Mouse (Mus musculus) CD8-positive naive resting alpha-beta T cell, adult 2 months (primary cell): ENCODE measurements around the gene Xpo6.

ENCODE experiments used
- DNase-seq, 2 experiments: peaks; one replicate each; pipeline ENCODE4 v3.0.0; 2022; ENCODE audit warnings: low read depth in 2 of 2, low spot score in 2 of 2

Gene Xpo6

GRCm38 (mm10) chr7:126198926-126199325 lies 1.4 kb downstream of the Xpo6 start:
- DNase-seq: no peak

GRCm38 (mm10) chr7:126194175-126194574 lies 6.1 kb downstream of the Xpo6 start:
- DNase-seq: no peak

- no peak for DNase-seq
Measured at GRCm38 (mm10) chr7:126191471-126191870, 8.8 kb downstream of the Xpo6 start.

- no peak for DNase-seq
Measured at GRCm38 (mm10) chr7:126189517-126189916, 10.8 kb downstream of the Xpo6 start.

- no peak for DNase-seq
Measured at GRCm38 (mm10) chr7:126185999-126186398, 14.3 kb downstream of the Xpo6 start.

- DNase-seq: no peak
Measured at GRCm38 (mm10) chr7:126183583-126183982, 16.7 kb downstream of the Xpo6 start.

GRCm38 (mm10) chr7:126181487-126181886 lies 18.8 kb downstream of the Xpo6 start:
- no peak for DNase-seq

- peak; percentile 10 to 38 for DNase-seq
Measured at GRCm38 (mm10) chr7:126180956-126181355, 19.3 kb downstream of the Xpo6 start.

GRCm38 (mm10) chr7:126178804-126179203 lies 21.5 kb downstream of the Xpo6 start:
- peak; percentile 19 to 38 for DNase-seq

GRCm38 (mm10) chr7:126175999-126176398 lies 24.3 kb downstream of the Xpo6 start:
- DNase-seq: peak in 1 of 2 experiments; percentile 10

- DNase-seq: no peak
Measured at GRCm38 (mm10) chr7:126175456-126175855, 24.8 kb downstream of the Xpo6 start.

GRCm38 (mm10) chr7:126174863-126175262 lies 25.4 kb downstream of the Xpo6 start:
- DNase-seq: no peak

- DNase-seq: no peak
Measured at GRCm38 (mm10) chr7:126172001-126172400, 28.3 kb downstream of the Xpo6 start.

- DNase-seq: no peak
Measured at GRCm38 (mm10) chr7:126168584-126168983, 31.7 kb downstream of the Xpo6 start.

- DNase-seq: no peak
Measured at GRCm38 (mm10) chr7:126167426-126167825, 32.9 kb downstream of the Xpo6 start.

GRCm38 (mm10) chr7:126166571-126166970 lies 33.7 kb downstream of the Xpo6 start:
- DNase-seq: no peak

GRCm38 (mm10) chr7:126158238-126158637 lies 42.1 kb downstream of the Xpo6 start:
- DNase-seq: no peak

- DNase-seq: no peak
Measured at GRCm38 (mm10) chr7:126155746-126156145, 44.6 kb downstream of the Xpo6 start.

GRCm38 (mm10) chr7:126154731-126155130 lies 45.6 kb downstream of the Xpo6 start:
- DNase-seq: no peak

GRCm38 (mm10) chr7:126152324-126152723 lies 48.0 kb downstream of the Xpo6 start:
- DNase-seq: no peak

- no peak for DNase-seq
Measured at GRCm38 (mm10) chr7:126146156-126146555, 54.1 kb downstream of the Xpo6 start.

- no peak for DNase-seq
Measured at GRCm38 (mm10) chr7:126144364-126144763, 55.9 kb downstream of the Xpo6 start.

GRCm38 (mm10) chr7:126137850-126138249 lies 62.5 kb downstream of the Xpo6 start:
- no peak for DNase-seq

GRCm38 (mm10) chr7:126135391-126135790 lies 64.9 kb downstream of the Xpo6 start:
- DNase-seq: no peak
